Mouse (Mus musculus): ENCODE data around the gene Fam133b.

Gene Fam133b

GRCm38 (mm10) chr5:3543629-3544479, at the start of gene Fam133b:
Gene Fam133b, plus strand, starts transcription at chr5:3543833.
- DNase-seq (ENCODE audit: low spot score) = peak; percentile 96

GRCm38 (mm10) chr5:3493968-3494367, 49.7 kb upstream of the Fam133b start:
- DNase-seq (ENCODE audit: low spot score) = no peak

- no peak for DNase-seq (ENCODE audit: low spot score)
Observed at GRCm38 (mm10) chr5:3494452-3495187, 49.0 kb upstream of the Fam133b start.

- DNase-seq (ENCODE audit: low spot score) = no peak
Observed at GRCm38 (mm10) chr5:3497505-3497925, 46.1 kb upstream of the Fam133b start.

GRCm38 (mm10) chr5:3500298-3500697, 43.3 kb upstream of the Fam133b start:
- no peak for DNase-seq (ENCODE audit: low spot score)

GRCm38 (mm10) chr5:3500957-3501563, 42.6 kb upstream of the Fam133b start:
- no peak for DNase-seq (ENCODE audit: low spot score)

GRCm38 (mm10) chr5:3501564-3502001, 42.0 kb upstream of the Fam133b start:
- DNase-seq (ENCODE audit: low spot score) = peak; percentile 12

GRCm38 (mm10) chr5:3502610-3503350, 40.9 kb upstream of the Fam133b start:
- DNase-seq (ENCODE audit: low spot score) = no peak

GRCm38 (mm10) chr5:3503373-3503772, 40.3 kb upstream of the Fam133b start:
- DNase-seq (ENCODE audit: low spot score) = no peak

- no peak for DNase-seq (ENCODE audit: low spot score)
Observed at GRCm38 (mm10) chr5:3503836-3504323, 39.8 kb upstream of the Fam133b start.

- no peak for DNase-seq (ENCODE audit: low spot score)
Observed at GRCm38 (mm10) chr5:3504453-3504852, 39.2 kb upstream of the Fam133b start.

- DNase-seq (ENCODE audit: low spot score) = no peak
Observed at GRCm38 (mm10) chr5:3505553-3505952, 38.1 kb upstream of the Fam133b start.

GRCm38 (mm10) chr5:3508480-3509381, 34.9 kb upstream of the Fam133b start:
- DNase-seq (ENCODE audit: low spot score) = no peak

GRCm38 (mm10) chr5:3509503-3509902, 34.1 kb upstream of the Fam133b start:
- no peak for DNase-seq (ENCODE audit: low spot score)

GRCm38 (mm10) chr5:3511097-3511795, 32.4 kb upstream of the Fam133b start:
- no peak for DNase-seq (ENCODE audit: low spot score)

- peak; percentile 12 for DNase-seq (ENCODE audit: low spot score)
Observed at GRCm38 (mm10) chr5:3512584-3512983, 31.0 kb upstream of the Fam133b start.

GRCm38 (mm10) chr5:3514901-3515311, 28.7 kb upstream of the Fam133b start:
- no peak for DNase-seq (ENCODE audit: low spot score)

GRCm38 (mm10) chr5:3515477-3515876, 28.2 kb upstream of the Fam133b start:
- DNase-seq (ENCODE audit: low spot score) = no peak

GRCm38 (mm10) chr5:3516481-3517075, 27.1 kb upstream of the Fam133b start:
- peak; percentile 32 for DNase-seq (ENCODE audit: low spot score)
